In genomic region chr13:84637606-84638005, GRCm38 (mm10) we compare ENCODE assay signal across 20 mouse cellular contexts.
DNase-seq lines count a peak whose midpoint lies in the region; ATAC-seq and TF ChIP-seq lines count a peak whose summit lies in the region.
"Had no signal": no experiment of that assay in that cellular context is flagged by ENCODE, and none has a peak within 500 bp of the region (broad histone marks: within the 10 kb centered on the region; RNA-seq: fewer than 3 reads in every experiment).

No protein-coding gene starts in this region.

- H3K4me1 ChIP-seq in hindbrain, postnatal 0 days (ENCODE audit: insufficient read depth, low read length): no peaks in the 10 kb centered on the region
- H3K4me1 ChIP-seq in hindbrain, embryonic 10.5 days (replicated peaks): peaks cover 15% of the 10 kb centered on the region
- H3K4me1 ChIP-seq in midbrain, embryonic 11.5 days (ENCODE audit: control insufficient read depth, insufficient read depth, low read length): 0 out of 2 replicates have a peak, but pooled peaks cover 5% of the 10 kb centered on the region
- peaks cover 15% of the 10 kb centered on the region for H3K4me1 ChIP-seq in midbrain, embryonic 10.5 days
- peaks cover 51% of the 10 kb centered on the region for H3K4me1 ChIP-seq in forebrain, embryonic 10.5 days
- H3K4me1 ChIP-seq: heart, embryonic 10.5 days; lung, embryonic 15.5 days had no signal

- H3K27me3 ChIP-seq in hindbrain, postnatal 0 days (ENCODE audit: insufficient read depth, low read length): no peaks in the 10 kb centered on the region
- peaks cover 4% of the 10 kb centered on the region; the same call in 1 of the 2 replicates for H3K27me3 ChIP-seq in hindbrain, embryonic 10.5 days (ENCODE audit: insufficient read depth, poor library complexity, severe bottlenecking)
- no peaks in the 10 kb centered on the region; the same call in 1 of the 2 replicates for H3K27me3 ChIP-seq in midbrain, embryonic 11.5 days (ENCODE audit: control insufficient read depth, insufficient read depth, low read length)
- peaks cover 59% of the 10 kb centered on the region for H3K27me3 ChIP-seq in midbrain, embryonic 10.5 days (ENCODE audit: low read depth, poor library complexity, severe bottlenecking)
- H3K27me3 ChIP-seq in forebrain, embryonic 10.5 days (ENCODE audit: poor library complexity, severe bottlenecking): peaks cover 63% of the 10 kb centered on the region
- H3K27me3 ChIP-seq: lung, embryonic 15.5 days; neural tube, embryonic 12.5 days had no signal

- H3K9me3 ChIP-seq in hindbrain, postnatal 0 days (ENCODE audit: low read length): no peaks in the 10 kb centered on the region
- H3K9me3 ChIP-seq in hindbrain, embryonic 10.5 days: no peaks in the 10 kb centered on the region
- no peaks in the 10 kb centered on the region for H3K9me3 ChIP-seq in midbrain, embryonic 11.5 days (ENCODE audit: control insufficient read depth, low read length)
- no peaks in the 10 kb centered on the region for H3K9me3 ChIP-seq in midbrain, embryonic 10.5 days (replicated peaks)
- peaks cover 3% of the 10 kb centered on the region; the same call in 1 of the 2 replicates for H3K9me3 ChIP-seq in forebrain, embryonic 10.5 days
- H3K9me3 ChIP-seq: embryonic facial prominence, embryonic 10.5 days; heart, embryonic 10.5 days; limb, embryonic 10.5 days; lung, embryonic 15.5 days; neural tube, embryonic 12.5 days had no signal

- no peak overlapping the region for H3K4me2 ChIP-seq in hindbrain, postnatal 0 days (ENCODE audit: low read depth, low read length)
- H3K4me2 ChIP-seq in midbrain, embryonic 11.5 days: no peak overlapping the region
- H3K4me2 ChIP-seq: hindbrain, embryonic 14.5 days; liver, embryonic 11.5 days; lung, embryonic 15.5 days; neural tube, embryonic 12.5 days had no signal

- H3K36me3 ChIP-seq in hindbrain, postnatal 0 days (ENCODE audit: insufficient read depth, low read length): no peaks in the 10 kb centered on the region
- H3K36me3 ChIP-seq in hindbrain, embryonic 10.5 days: no peaks in the 10 kb centered on the region
- no peaks in the 10 kb centered on the region for H3K36me3 ChIP-seq in midbrain, embryonic 11.5 days (ENCODE audit: control insufficient read depth, insufficient read depth, low read length)
- H3K36me3 ChIP-seq in midbrain, embryonic 10.5 days: no peaks in the 10 kb centered on the region
- H3K36me3 ChIP-seq in forebrain, embryonic 10.5 days (replicated peaks): peaks cover 5% of the 10 kb centered on the region; the same call in 1 of the 2 replicates
- H3K36me3 ChIP-seq: embryonic facial prominence, embryonic 10.5 days; heart, embryonic 10.5 days; limb, embryonic 10.5 days; lung, embryonic 15.5 days; neural tube, embryonic 12.5 days had no signal

- TF ChIP-seq CTCF in hindbrain, postnatal 0 days (IDR thresholded peaks at IDR 0.05; ENCODE audit: low read depth): no peak

- no peak overlapping the region for H3K9ac ChIP-seq in hindbrain, postnatal 0 days (replicated peaks; ENCODE audit: low read length)
- H3K9ac ChIP-seq in midbrain, embryonic 11.5 days (ENCODE audit: low read length): no peak overlapping the region
- H3K9ac ChIP-seq: hindbrain, embryonic 14.5 days; lung, embryonic 15.5 days; neural tube, embryonic 12.5 days had no signal

- H3K27ac ChIP-seq in hindbrain, postnatal 0 days: no peak overlapping the region
- no peak overlapping the region for H3K27ac ChIP-seq in hindbrain, embryonic 10.5 days
- no peak overlapping the region for H3K27ac ChIP-seq in midbrain, embryonic 11.5 days (ENCODE audit: low read depth, low read length)
- H3K27ac ChIP-seq in midbrain, embryonic 10.5 days (replicated peaks): no peak overlapping the region
- peak overlapping the region; percentile 86 for H3K27ac ChIP-seq in forebrain, embryonic 10.5 days
- H3K27ac ChIP-seq: embryonic facial prominence, embryonic 10.5 days; heart, embryonic 10.5 days; hindbrain, embryonic 14.5 days; kidney, postnatal 0 days; limb, embryonic 10.5 days; lung, embryonic 15.5 days; neural tube, embryonic 12.5 days had no signal

- peak; percentile 2 for DNase-seq in hindbrain, postnatal 0 days (ENCODE audit: low spot score)
- DNase-seq in hindbrain, embryonic 10.5 days (ENCODE audit: low spot score): no peak
- peak; percentile 80 for DNase-seq in midbrain, embryonic 11.5 days (ENCODE audit: low spot score, missing footprints)
- no peak for DNase-seq in midbrain, embryonic 10.5 days (ENCODE audit: low spot score)
- DNase-seq in forebrain, embryonic 10.5 days (ENCODE audit: extremely low spot score, low spot score): no peak
- DNase-seq in testis, postnatal 10 days (ENCODE audit: low spot score): peak; percentile 44
- no peak for DNase-seq in heart, postnatal 25 days (ENCODE audit: low spot score)
- DNase-seq: B cell, adult 2 months; cerebellum, adult 11-12 months; heart, postnatal 10 days; thymus, adult 2 months had no signal

- WGBS in hindbrain, postnatal 0 days: 72% methylated on average over 1 of the region's 1 CpGs
- WGBS in hindbrain, embryonic 10.5 days: 91% methylated on average over 1 of the region's 1 CpGs
- WGBS in midbrain, embryonic 11.5 days: 94% methylated on average over 1 of the region's 1 CpGs
- 88% methylated on average over 1 of the region's 1 CpGs for WGBS in midbrain, embryonic 10.5 days
- 66% methylated on average over 1 of the region's 1 CpGs for WGBS in forebrain, embryonic 10.5 days

- intact Hi-C loops in heart, postnatal 25 days (cut with DNase I): no loop called here

- H3K4me3 ChIP-seq in hindbrain, postnatal 0 days (ENCODE audit: low read length): no peak overlapping the region
- H3K4me3 ChIP-seq in hindbrain, embryonic 10.5 days: no peak overlapping the region
- H3K4me3 ChIP-seq in midbrain, embryonic 11.5 days (ENCODE audit: low read depth, low read length): no peak overlapping the region
- H3K4me3 ChIP-seq in midbrain, embryonic 10.5 days: no peak overlapping the region
- H3K4me3 ChIP-seq in forebrain, embryonic 10.5 days: no peak overlapping the region
- H3K4me3 ChIP-seq: embryonic facial prominence, embryonic 10.5 days; heart, embryonic 10.5 days; limb, embryonic 10.5 days; lung, embryonic 15.5 days; neural tube, embryonic 12.5 days had no signal

- no peak for ATAC-seq in hindbrain, postnatal 0 days
- ATAC-seq in midbrain, embryonic 11.5 days (ENCODE audit: low FRiP score): no peak
- ATAC-seq: intestine, postnatal 0 days had no signal

Comparison
In these comparisons a context has a peak if more than half of its experiments do, and no peak if none do; other contexts are left out.
1. DNase-seq: peak in hindbrain, postnatal 0 days (single experiment), midbrain, embryonic 11.5 days (single experiment) and testis, postnatal 10 days (single experiment); none in hindbrain, embryonic 10.5 days (single experiment), midbrain, embryonic 10.5 days (single experiment), forebrain, embryonic 10.5 days (single experiment) and heart, postnatal 25 days (single experiment).